Mouse (Mus musculus) left cerebral cortex, adult 2 months (tissue): ENCODE results near the gene Xrcc6. TPM values are rescaled to one million over a fixed set of nuclear protein-coding genes. Genes with fewer than 3 reads are reported as not detected.

Source experiments
- DNase-seq, 2 experiments: peaks; one replicate each; pipeline ENCODE4 v3.0.0; 2021 to 2022; ENCODE audit warnings: low spot score in 2 of 2, mixed read lengths in 1 of 2; ENCODE audit errors: extremely low spot score in 1 of 2
- H3K27ac ChIP-seq: fragments of 200-600 bp; 2 replicates; pipeline ENCODE4 v1.8.1; 2022
- H3K4me3 ChIP-seq: fragments of 200-600 bp; 2 replicates; pipeline ENCODE4 v1.8.1; 2022
- CTCF ChIP-seq: fragments of 200-600 bp; IDR thresholded peaks from 2 replicates; pipeline ENCODE4 v1.8.1; 2022; ENCODE audit warnings: antibody characterized with exemption, mild to moderate bottlenecking, moderate library complexity
- intact Hi-C: fragments of 180-260 bp; cut with DNase I; formaldehyde crosslinking; loops from one replicate; pipeline ENCODE4 v1.15.1; 2025
- long read RNA-seq, 2 experiments: library from polyadenylated mRNA; stranded (forward); transcript quantifications; one replicate each; pipeline ENCODE4 v2.0.0; 2021; ENCODE audit warnings: borderline mapping rate in 2 of 2
- total RNA-seq, 2 experiments: library from RNA; stranded (reverse); gene quantifications; 2 replicates each; pipeline ENCODE4 v1.2.3; 2021

The Xrcc6 gene
- 10 to 100 TPM; 22.5 to 29.7 TPM for total RNA-seq
- long read RNA-seq, experiment 1, transcript Xrcc6-201 (13 exons, 2,114 nt) = major isoform, 10 of 20 reads
- long read RNA-seq, experiment 1, partial matches to known transcripts = 1 of 20 reads
- long read RNA-seq, experiment 1, other reads (novel, unspliced or antisense) = 9 of 20 reads
- long read RNA-seq, experiment 2, transcript Xrcc6-201 (13 exons, 2,114 nt) = major isoform, 12 of 24 reads
- long read RNA-seq, experiment 2, partial matches to known transcripts = 1 of 24 reads
- long read RNA-seq, experiment 2, other reads (novel, unspliced or antisense) = 10 of 24 reads

- 0 out of 2 replicates have a peak within 1 kb of the TSS, but pooled peaks have one; percentile 15 for H3K27ac ChIP-seq
- no peak for DNase-seq
- intact Hi-C loops = no loop called here
- TF ChIP-seq CTCF = no peak
- H3K4me3 ChIP-seq = no peak within 1 kb of the TSS
Observed at GRCm38 (mm10) chr15:81987646-81988045, at the start of gene Xrcc6. TSS of gene Xrcc6 (plus strand) at chr15:81987835.

GRCm38 (mm10) chr15:81938246-81938645 lies 49.4 kb upstream of the Xrcc6 start:
- DNase-seq = no peak
- H3K27ac ChIP-seq = peak overlapping the region; percentile 87
- H3K4me3 ChIP-seq = peak overlapping the region; percentile 64
- peak; percentile 61 for TF ChIP-seq CTCF
- intact Hi-C loops = loop anchor here (2.0 kb wide), 2 partner anchors 19 to 53 kb away; no protein-coding TSS in a partner anchor

DNA sequence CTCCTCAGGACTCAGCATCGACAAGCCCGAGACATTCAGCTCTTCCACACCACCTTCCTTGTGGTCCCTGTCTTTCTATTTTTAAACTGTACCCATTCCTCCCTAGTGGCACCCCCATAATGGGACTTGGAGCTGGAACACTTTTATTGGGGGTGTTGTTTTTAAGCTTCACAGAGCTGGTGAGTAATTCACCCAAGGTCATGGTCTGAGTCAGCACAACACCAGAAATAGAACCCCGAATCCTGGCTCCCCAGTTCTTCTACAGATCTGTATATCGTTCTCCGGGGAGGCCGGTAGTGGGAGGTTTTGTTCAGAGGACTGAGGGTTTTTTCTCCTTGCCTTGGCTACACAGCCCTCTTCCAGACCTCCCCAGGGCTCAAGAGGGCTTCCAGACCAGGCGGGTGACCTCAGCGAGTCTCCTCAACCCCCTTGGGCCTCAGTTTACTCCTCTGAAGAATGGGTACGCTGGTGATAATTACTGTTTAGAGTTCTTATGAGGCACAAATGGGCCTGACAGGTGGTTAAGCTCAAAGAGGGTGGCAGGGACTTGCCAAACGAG lies 48.4 kb upstream of the Xrcc6 start:
- Histone ChIP-seq H3K4me3 (no peak overlapping the region), H3K27ac (peak overlapping the region; percentile 19; the same call in 1 of the 2 replicates)
- no peak for DNase-seq
- TF ChIP-seq CTCF = no peak
- intact Hi-C loops = loop anchor here (2.0 kb wide), 2 partner anchors 18 to 52 kb away; no protein-coding TSS in a partner anchor

- no peak for TF ChIP-seq CTCF
- Histone ChIP-seq H3K27ac (peak overlapping the region; percentile 19; the same call in 1 of the 2 replicates), H3K4me3 (no peak overlapping the region)
- intact Hi-C loops = loop anchor here (2.0 kb wide), 2 partner anchors 17 to 51 kb away; no protein-coding TSS in a partner anchor
- no peak for DNase-seq
Observed at GRCm38 (mm10) chr15:81939774-81940173, 47.9 kb upstream of the Xrcc6 start.

GRCm38 (mm10) chr15:81940219-81940618 lies 47.4 kb upstream of the Xrcc6 start:
- no peak for TF ChIP-seq CTCF
- no peak overlapping the region for H3K4me3 ChIP-seq
- intact Hi-C loops = no loop called here
- no peak overlapping the region for H3K27ac ChIP-seq
- no peak for DNase-seq

- Histone ChIP-seq H3K4me3 (no peak overlapping the region), H3K27ac (no peak overlapping the region)
- peak; percentile 28 for TF ChIP-seq CTCF
- DNase-seq = no peak
- intact Hi-C loops = no loop called here
Observed at GRCm38 (mm10) chr15:81941010-81941409, 46.6 kb upstream of the Xrcc6 start.

GRCm38 (mm10) chr15:81943176-81943749 lies 44.4 kb upstream of the Xrcc6 start:
- TF ChIP-seq CTCF = no peak
- DNase-seq = no peak
- Histone ChIP-seq H3K4me3 (no peak overlapping the region), H3K27ac (no peak overlapping the region)
- intact Hi-C loops = no loop called here

DNA sequence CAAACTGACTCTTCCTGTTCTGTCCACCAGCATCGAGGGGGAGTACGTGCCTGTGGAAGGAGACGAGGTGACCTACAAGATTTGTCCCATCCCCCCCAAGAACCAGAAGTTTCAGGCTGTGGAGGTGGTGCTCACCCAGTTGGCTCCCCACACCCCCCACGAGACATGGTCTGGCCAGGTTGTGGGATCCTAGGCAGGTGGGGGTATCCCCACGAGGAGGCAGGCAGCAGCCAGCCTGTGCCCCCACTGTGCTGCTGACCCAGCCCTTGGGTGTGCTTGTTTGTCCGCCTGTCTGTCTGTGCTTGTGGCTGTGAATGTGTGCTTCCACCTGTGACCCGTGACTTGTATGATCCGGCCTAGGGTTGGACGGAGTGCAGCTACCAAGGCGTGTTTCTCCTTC lies 38.6 kb upstream of the Xrcc6 start:
- Histone ChIP-seq H3K27ac (no peak overlapping the region), H3K4me3 (no peak overlapping the region)
- DNase-seq = no peak
- TF ChIP-seq CTCF = no peak
- intact Hi-C loops = no loop called here

- no peak for TF ChIP-seq CTCF
- no peak for DNase-seq
- intact Hi-C loops = no loop called here
- H3K27ac ChIP-seq = no peak overlapping the region
- H3K4me3 ChIP-seq = no peak overlapping the region
Observed at GRCm38 (mm10) chr15:81949476-81950131, 38.0 kb upstream of the Xrcc6 start.

DNA sequence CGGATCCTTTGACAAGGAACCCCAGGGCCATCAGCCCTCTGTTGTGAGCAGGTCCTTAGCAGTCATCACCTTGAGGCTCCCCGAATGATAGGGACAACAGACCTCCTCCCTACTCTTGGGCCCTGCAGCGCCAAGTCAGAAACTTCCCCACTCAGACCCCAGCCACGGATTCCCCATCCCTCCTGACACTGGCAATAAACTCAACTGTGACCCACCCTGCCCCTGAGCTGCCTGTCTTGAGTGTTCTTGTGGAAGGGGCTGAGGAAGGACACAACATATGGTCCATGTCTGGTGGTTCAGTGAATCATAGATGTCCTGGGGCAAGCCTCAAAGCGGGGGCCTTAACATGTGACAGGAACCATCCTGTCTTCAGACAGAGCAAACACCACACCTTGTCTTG lies 36.9 kb upstream of the Xrcc6 start:
- TF ChIP-seq CTCF = no peak
- DNase-seq = no peak
- Histone ChIP-seq H3K4me3 (no peak overlapping the region), H3K27ac (no peak overlapping the region)
- intact Hi-C loops = no loop called here

GRCm38 (mm10) chr15:81951159-81951558 lies 36.5 kb upstream of the Xrcc6 start:
- TF ChIP-seq CTCF = no peak
- H3K4me3 ChIP-seq = no peak overlapping the region
- intact Hi-C loops = no loop called here
- no peak overlapping the region for H3K27ac ChIP-seq
- DNase-seq = no peak

DNA sequence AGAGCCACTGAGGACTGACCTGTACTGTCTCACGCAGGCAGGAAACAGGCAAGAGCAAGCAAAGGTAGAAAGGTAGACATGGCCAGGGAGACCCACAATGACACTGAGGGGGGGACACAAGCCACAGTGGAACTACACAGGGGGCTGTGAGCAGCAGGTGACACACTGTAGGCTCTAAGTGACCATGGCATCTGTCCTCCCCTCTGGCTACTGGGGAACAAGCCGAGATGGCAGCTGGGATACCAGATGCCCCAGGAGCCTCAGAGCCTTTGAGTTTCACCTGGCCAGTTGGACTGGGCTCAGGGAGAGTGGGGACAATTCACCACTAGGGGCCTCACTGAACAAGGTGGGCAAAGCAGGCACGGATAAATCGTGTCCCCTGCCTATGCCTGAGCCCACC lies 35.3 kb upstream of the Xrcc6 start:
- intact Hi-C loops = no loop called here
- H3K4me3 ChIP-seq = no peak overlapping the region
- DNase-seq = no peak
- TF ChIP-seq CTCF = no peak; the same call in none of the 2 replicates
- H3K27ac ChIP-seq = no peak overlapping the region
